Mouse (Mus musculus) small intestine, adult 2 months (tissue): ENCODE measurements around the gene Bag5.

Experiments used
- CTCF ChIP-seq: fragments of 200-500 bp; IDR thresholded peaks from 2 replicates; pipeline ENCODE4 v1.5.1; 2012; ENCODE audit warnings: low read depth, mild to moderate bottlenecking, control low read depth, inconsistent platforms, low read length, moderate library complexity, mixed read lengths; ENCODE audit not compliant: insufficient replicate concordance, insufficient read length; ENCODE audit errors: extremely low read depth
- POLR2A ChIP-seq: fragments of 200-500 bp; IDR thresholded peaks from 2 replicates; pipeline ENCODE4 v1.6.1; 2012; ENCODE audit warnings: low read depth, mild to moderate bottlenecking, control low read depth, inconsistent platforms, low read length, moderate library complexity

DNA sequence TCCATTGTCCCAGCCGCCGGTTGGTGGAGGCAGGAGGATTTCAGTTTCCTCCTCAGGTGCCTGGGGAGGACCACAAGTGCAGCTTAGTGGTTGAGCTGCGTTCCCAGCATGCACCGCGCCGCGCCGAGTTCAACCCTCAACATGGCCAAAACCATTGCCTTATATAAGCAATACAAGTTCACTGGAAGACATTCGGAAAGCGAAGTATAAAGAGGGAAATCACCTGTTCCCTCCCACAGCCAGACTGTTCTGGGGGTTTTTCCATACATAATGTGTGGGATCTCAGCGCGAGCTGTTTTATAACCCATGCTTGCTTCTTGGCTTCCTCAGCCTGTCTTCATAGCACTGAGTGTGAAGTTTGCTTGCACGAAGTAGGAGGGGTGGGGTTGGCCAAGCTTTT lies 46.7 kb downstream of the Bag5 start:
- TF ChIP-seq CTCF (no peak), POLR2A (no peak)
